Mouse (Mus musculus): ENCODE results near the gene Zfp580. TPM values are rescaled to one million over a fixed set of nuclear protein-coding genes. Genes with fewer than 3 reads are reported as not detected.
A peak's percentile ranks its signal among the peaks of the same experiment; 100 is the strongest.

Zfp580 gene
- total RNA-seq, 1 experiment, result 3.3 TPM

DNA sequence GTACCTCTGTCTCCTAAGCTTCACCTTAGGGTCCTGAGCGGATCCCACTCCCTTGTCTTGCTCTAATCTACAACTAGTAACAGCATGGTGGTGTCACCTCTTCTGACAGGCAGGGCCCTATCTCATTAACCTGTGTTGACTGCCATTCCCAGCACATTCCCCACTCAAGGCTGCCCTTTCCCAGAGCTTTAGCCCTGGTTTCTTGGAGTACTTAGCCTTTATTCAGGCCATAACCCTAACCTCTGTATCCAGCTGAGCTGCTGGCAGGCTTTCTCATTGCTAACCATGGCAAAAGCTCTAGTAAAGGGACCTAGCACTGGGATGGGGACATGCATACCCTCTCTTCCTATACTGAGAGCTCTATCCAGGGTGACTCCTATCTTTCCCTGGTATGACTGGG is 7.3 kb downstream of the Zfp580 start:
- TF ChIP-seq HCFC1 (IDR thresholded peaks at IDR 0.05; ENCODE audit: borderline replicate concordance, insufficient read depth, low read length), result no peak
- TF ChIP-seq ZC3H11A (IDR thresholded peaks at IDR 0.05; ENCODE audit: borderline replicate concordance, low read depth, low read length), result no peak
- no peak for TF ChIP-seq CHD2 (IDR thresholded peaks at IDR 0.05; ENCODE audit: low read depth, low read length)
- no peak for TF ChIP-seq ZNF384 (IDR thresholded peaks at IDR 0.05; ENCODE audit: low read depth, low read length)
- no peak for TF ChIP-seq MAFK (IDR thresholded peaks at IDR 0.05; ENCODE audit: insufficient read depth, low read depth, low read length)
- Histone ChIP-seq H3K9me3 (ENCODE audit: control insufficient read depth, insufficient read depth, low read depth, low read length) (no peaks in the 10 kb centered on the region), H3K36me3 (ENCODE audit: control insufficient read depth, insufficient read depth, low read length, poor library complexity, severe bottlenecking) (peaks cover 2% of the 10 kb centered on the region; the same call in 1 of the 2 replicates), H3K4me1 (ENCODE audit: control insufficient read depth in 2 of 2, insufficient read depth in 2 of 2, low read length in 2 of 2, poor library complexity in 1 of 2) (peaks cover 0 to 11% of the 10 kb centered on the region in 2 experiments; a peak in 2 of 4 replicates), H3K27ac (ENCODE audit: insufficient read depth, low read depth, low read length, poor library complexity, severe bottlenecking) (no peak overlapping the region), H3K4me3 (ENCODE audit: insufficient read depth in 1 of 2, low read depth in 1 of 2, low read length in 2 of 2, poor library complexity in 1 of 2, severe bottlenecking in 1 of 2) (no peak overlapping the region), H3K9ac (ENCODE audit: insufficient read depth, low read depth, low read length, poor library complexity, severe bottlenecking) (no peak overlapping the region)
- DNase-seq (ENCODE audit: low read depth, low spot score), result no peak
- in situ Hi-C loops (cut with MboI; ENCODE audit: low sequenced_read_pairs in 2 of 2, unreplicated experiment in 2 of 2), result no loop called here

DNA sequence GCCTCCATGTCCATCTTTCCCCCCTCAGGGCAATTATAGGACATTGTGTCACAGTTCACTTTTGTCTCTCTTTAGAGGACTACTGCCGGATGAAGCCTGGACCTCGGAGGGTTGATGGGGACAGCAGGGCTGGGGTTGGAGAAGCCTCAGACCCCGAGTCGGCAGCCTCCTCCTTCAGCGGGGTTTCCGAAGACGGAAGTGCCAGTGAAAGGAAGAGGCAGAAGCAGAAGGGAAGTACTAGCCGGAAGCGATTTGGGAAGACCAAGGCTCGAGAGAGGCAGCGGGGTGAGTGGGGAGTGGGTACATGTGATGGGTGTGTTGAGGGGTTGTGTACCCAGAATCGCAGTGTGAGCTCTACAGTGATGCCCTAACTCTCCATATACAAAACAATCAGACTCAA is 8.1 kb downstream of the Zfp580 start:
- in situ Hi-C loops (cut with MboI; ENCODE audit: low sequenced_read_pairs in 2 of 2, unreplicated experiment in 2 of 2), result no loop called here
- Histone ChIP-seq H3K9me3 (ENCODE audit: control insufficient read depth, insufficient read depth, low read depth, low read length) (no peaks in the 10 kb centered on the region), H3K4me3 (ENCODE audit: insufficient read depth in 1 of 2, low read depth in 1 of 2, low read length in 2 of 2, poor library complexity in 1 of 2, severe bottlenecking in 1 of 2) (no peak overlapping the region), H3K27ac (ENCODE audit: insufficient read depth, low read depth, low read length, poor library complexity, severe bottlenecking) (no peak overlapping the region), H3K4me1 (ENCODE audit: control insufficient read depth in 2 of 2, insufficient read depth in 2 of 2, low read length in 2 of 2, poor library complexity in 1 of 2) (peaks cover 0 to 10% of the 10 kb centered on the region in 2 experiments; a peak in 2 of 4 replicates), H3K36me3 (ENCODE audit: control insufficient read depth, insufficient read depth, low read length, poor library complexity, severe bottlenecking) (peaks cover 2% of the 10 kb centered on the region; the same call in 1 of the 2 replicates), H3K9ac (ENCODE audit: insufficient read depth, low read depth, low read length, poor library complexity, severe bottlenecking) (no peak overlapping the region; the same call in 1 of the 2 replicates)
- DNase-seq (ENCODE audit: low read depth, low spot score), result no peak
- TF ChIP-seq HCFC1 (IDR thresholded peaks at IDR 0.05; ENCODE audit: borderline replicate concordance, insufficient read depth, low read length) (no peak), MAFK (IDR thresholded peaks at IDR 0.05; ENCODE audit: insufficient read depth, low read depth, low read length) (no peak), ZC3H11A (IDR thresholded peaks at IDR 0.05; ENCODE audit: borderline replicate concordance, low read depth, low read length) (no peak), CHD2 (IDR thresholded peaks at IDR 0.05; ENCODE audit: low read depth, low read length) (no peak), ZNF384 (IDR thresholded peaks at IDR 0.05; ENCODE audit: low read depth, low read length) (no peak)

DNA sequence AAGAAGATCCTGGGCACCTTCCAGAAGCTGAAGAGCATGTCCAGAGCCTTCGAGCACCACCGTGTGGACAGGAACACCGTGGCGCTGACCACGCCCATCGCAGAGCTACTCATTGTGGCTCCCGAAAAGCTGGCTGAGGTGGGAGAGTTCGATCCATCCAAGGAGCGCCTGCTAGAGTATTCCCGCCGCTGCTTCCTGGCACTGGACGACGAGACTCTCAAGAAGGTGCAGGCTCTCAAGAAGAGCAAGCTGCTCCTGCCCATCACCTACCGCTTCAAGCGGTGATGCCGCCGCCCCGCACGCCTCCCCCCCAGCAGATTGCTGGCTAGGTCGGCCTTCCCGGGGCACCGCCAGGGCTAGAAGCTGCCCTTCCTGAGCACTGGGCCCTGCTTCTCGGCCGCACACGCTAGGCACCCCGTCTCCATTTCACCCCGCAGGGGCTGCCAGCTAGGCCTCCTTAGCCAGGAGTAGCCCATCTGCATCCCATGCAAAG is 8.9 kb downstream of the Zfp580 start:
- TF ChIP-seq CHD2 (IDR thresholded peaks at IDR 0.05; ENCODE audit: low read depth, low read length), result no peak
- peak overlapping the region; percentile 86 to 94 for H3K4me3 ChIP-seq (ENCODE audit: insufficient read depth in 1 of 2, low read depth in 1 of 2, low read length in 2 of 2, poor library complexity in 1 of 2, severe bottlenecking in 1 of 2)
- H3K27ac ChIP-seq (ENCODE audit: insufficient read depth, low read depth, low read length, poor library complexity, severe bottlenecking), result peak overlapping the region; percentile 99
- peaks cover 3% of the 10 kb centered on the region; the same call in 1 of the 2 replicates for H3K36me3 ChIP-seq (ENCODE audit: control insufficient read depth, insufficient read depth, low read length, poor library complexity, severe bottlenecking)
- no peak for DNase-seq (ENCODE audit: low read depth, low spot score)
- peak overlapping the region; percentile 99 for H3K9ac ChIP-seq (ENCODE audit: insufficient read depth, low read depth, low read length, poor library complexity, severe bottlenecking)
- no peaks in the 10 kb centered on the region for H3K9me3 ChIP-seq (ENCODE audit: control insufficient read depth, insufficient read depth, low read depth, low read length)
- H3K4me1 ChIP-seq (ENCODE audit: control insufficient read depth in 2 of 2, insufficient read depth in 2 of 2, low read length in 2 of 2, poor library complexity in 1 of 2), result peaks cover 0 to 11% of the 10 kb centered on the region in 2 experiments; a peak in 2 of 4 replicates
- in situ Hi-C loops (cut with MboI; ENCODE audit: low sequenced_read_pairs in 2 of 2, unreplicated experiment in 2 of 2), result no loop called here

DNA sequence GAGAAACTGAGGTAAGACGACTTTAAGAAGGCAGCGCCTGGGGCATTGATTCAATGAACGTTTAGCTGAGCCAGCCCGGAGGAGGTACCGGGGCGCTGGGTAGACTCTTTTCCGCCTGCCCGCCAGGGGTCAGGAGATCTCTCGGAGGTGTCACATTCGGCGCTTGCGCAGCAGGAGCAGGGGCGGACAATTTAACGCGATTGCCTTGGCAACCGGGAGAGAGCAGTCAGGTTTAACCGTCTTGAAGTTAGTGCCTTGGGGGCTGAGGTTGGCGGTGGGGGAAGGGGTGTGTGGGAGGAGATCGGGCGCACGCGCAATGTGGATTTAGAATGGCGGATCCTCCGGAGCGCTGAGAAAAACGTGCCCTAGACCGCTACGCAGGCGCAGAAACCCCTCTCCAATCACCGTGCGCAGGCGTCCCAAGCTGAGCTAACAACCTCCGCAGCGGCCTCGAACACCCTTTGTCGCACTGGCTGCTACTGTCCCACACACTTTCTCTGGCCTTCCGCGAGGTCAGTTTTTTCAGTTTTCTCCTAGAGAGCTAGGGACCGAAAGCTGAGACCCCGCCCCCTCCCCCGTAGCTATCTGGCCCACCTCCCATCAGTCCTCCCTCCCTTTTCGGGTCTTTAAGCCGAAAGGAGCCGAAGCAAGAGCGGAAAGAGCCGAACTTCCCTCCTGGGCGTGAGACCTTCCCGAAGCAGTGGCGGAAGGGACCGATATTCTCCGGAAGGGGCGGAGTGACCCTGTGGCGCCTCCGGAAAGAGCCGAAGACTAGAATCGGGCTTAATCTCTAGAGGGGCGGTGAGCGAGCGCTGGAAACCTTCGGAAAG is 9.8 kb downstream of the Zfp580 start:
- peak overlapping the region; percentile 99 for H3K9ac ChIP-seq (ENCODE audit: insufficient read depth, low read depth, low read length, poor library complexity, severe bottlenecking)
- TF ChIP-seq ZC3H11A (IDR thresholded peaks at IDR 0.05; ENCODE audit: borderline replicate concordance, low read depth, low read length), result no peak
- TF ChIP-seq HCFC1 (IDR thresholded peaks at IDR 0.05; ENCODE audit: borderline replicate concordance, insufficient read depth, low read length), result peak; percentile 29; the same call in 1 of the 2 replicates
- peaks cover 0 to 16% of the 10 kb centered on the region in 2 experiments; a peak in 3 of 4 replicates for H3K4me1 ChIP-seq (ENCODE audit: control insufficient read depth in 2 of 2, insufficient read depth in 2 of 2, low read length in 2 of 2, poor library complexity in 1 of 2)
- no peaks in the 10 kb centered on the region for H3K9me3 ChIP-seq (ENCODE audit: control insufficient read depth, insufficient read depth, low read depth, low read length)
- H3K36me3 ChIP-seq (ENCODE audit: control insufficient read depth, insufficient read depth, low read length, poor library complexity, severe bottlenecking), result peaks cover 7% of the 10 kb centered on the region; the same call in 1 of the 2 replicates
- H3K4me3 ChIP-seq (ENCODE audit: insufficient read depth in 1 of 2, low read depth in 1 of 2, low read length in 2 of 2, poor library complexity in 1 of 2, severe bottlenecking in 1 of 2), result peak overlapping the region; percentile 86 to 94
- in situ Hi-C loops (cut with MboI; ENCODE audit: low sequenced_read_pairs in 2 of 2, unreplicated experiment in 2 of 2), result no loop called here
- peak; percentile 96 for DNase-seq (ENCODE audit: low read depth, low spot score)
- peak overlapping the region; percentile 99 for H3K27ac ChIP-seq (ENCODE audit: insufficient read depth, low read depth, low read length, poor library complexity, severe bottlenecking)
